Mouse (Mus musculus) Patski (cell line): Measurements from ENCODE around the gene Cbfa2t2. TPM values are rescaled to one million over a fixed set of nuclear protein-coding genes. Genes with fewer than 3 reads are reported as not detected.

ENCODE experiments used
- ATAC-seq: fragments of 100-300 bp; one replicate; pipeline ENCODE4 v1.8.0; 2021
- CTCF ChIA-PET: fragments of 350-600 bp; sonication (Branson Sonifier 250); formaldehyde crosslinking; loops from one replicate; lab custom pipeline; 2022; ENCODE audit warnings: inconsistent platforms; lab: Charles Lee
- POLR2A ChIA-PET: fragments of 350-600 bp; sonication (Branson Sonifier 250); formaldehyde crosslinking; loops from one replicate; lab custom pipeline; 2022; ENCODE audit warnings: antibody characterized with exemption, inconsistent platforms; lab: Charles Lee
- DNase-seq: peaks from one replicate; pipeline ENCODE4 v3.0.0-alpha.2; 2011; ENCODE audit warnings: low read depth, low spot score
- H3K27me3 ChIP-seq: fragments of 371-371 bp; one replicate; pipeline ENCODE4 v1.5.1; 2021
- CTCF ChIP-seq: fragments of 100-300 bp; IDR thresholded peaks from one replicate; pipeline ENCODE4 v1.5.1; 2021
- in situ Hi-C: fragments of 300-500 bp; cut with MboI; formaldehyde crosslinking; loops from 3 replicates; pipeline ENCODE4 v1.11.1; 2018; ENCODE audit warnings: low pct_unique_long_range_greater_than_20kb, mixed read lengths
- polyA plus RNA-seq: library from polyadenylated mRNA; unstranded; gene quantifications from one replicate; pipeline ENCODE4 v1.2.3, GENCODE M21; 2021

Gene Cbfa2t2
- polyA plus RNA-seq, 1 experiment from 2014 or later, result 27.2 TPM

DNA sequence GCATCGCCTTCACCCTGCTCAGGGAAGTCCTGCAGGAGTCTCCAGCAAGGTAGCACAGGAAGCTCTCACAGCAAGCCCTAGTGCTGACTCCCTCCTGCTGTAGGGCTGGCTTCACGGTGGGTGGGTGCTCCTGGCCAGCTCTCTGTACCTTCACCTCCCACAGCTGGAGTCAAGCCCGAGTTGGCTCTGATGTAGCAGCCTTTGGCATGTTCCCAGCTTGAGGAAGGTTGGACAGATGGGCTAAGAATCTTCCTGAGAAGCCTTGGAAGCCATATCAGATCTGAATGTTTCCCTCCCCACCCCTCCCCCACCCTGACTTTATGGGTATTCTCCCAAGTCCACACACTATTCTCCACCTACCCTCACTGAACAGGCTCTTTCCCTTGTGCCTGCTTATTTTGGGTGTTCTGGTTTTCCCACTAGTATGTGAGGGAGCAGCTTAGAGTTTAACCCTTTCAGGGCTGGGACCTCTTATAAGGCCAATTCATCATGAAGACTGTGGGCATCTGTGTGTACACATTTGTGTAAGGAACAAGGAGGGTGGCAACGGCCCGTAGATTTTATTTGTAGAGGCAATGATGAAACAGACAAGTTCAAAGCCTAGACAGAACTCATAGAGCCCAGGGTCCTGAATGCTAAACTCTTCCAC lies 121.0 kb downstream of the Cbfa2t2 start:
- no peaks in the 10 kb centered on the region for H3K27me3 ChIP-seq
- ATAC-seq (no peak), DNase-seq (no peak)
- ChIA-PET POLR2A (interaction anchor here (0.7 to 1.0 kb wide), 2 partner anchors 43 to 100 kb away, joined by 3 to 5 read pairs; no protein-coding TSS in a partner anchor), CTCF (interaction anchor here (0.8 to 1.1 kb wide), 2 partner anchors 8 to 15 kb away, joined by 3 read pairs; no protein-coding TSS in a partner anchor)
- in situ Hi-C loops, result no loop called here
- no peak for TF ChIP-seq CTCF

DNA sequence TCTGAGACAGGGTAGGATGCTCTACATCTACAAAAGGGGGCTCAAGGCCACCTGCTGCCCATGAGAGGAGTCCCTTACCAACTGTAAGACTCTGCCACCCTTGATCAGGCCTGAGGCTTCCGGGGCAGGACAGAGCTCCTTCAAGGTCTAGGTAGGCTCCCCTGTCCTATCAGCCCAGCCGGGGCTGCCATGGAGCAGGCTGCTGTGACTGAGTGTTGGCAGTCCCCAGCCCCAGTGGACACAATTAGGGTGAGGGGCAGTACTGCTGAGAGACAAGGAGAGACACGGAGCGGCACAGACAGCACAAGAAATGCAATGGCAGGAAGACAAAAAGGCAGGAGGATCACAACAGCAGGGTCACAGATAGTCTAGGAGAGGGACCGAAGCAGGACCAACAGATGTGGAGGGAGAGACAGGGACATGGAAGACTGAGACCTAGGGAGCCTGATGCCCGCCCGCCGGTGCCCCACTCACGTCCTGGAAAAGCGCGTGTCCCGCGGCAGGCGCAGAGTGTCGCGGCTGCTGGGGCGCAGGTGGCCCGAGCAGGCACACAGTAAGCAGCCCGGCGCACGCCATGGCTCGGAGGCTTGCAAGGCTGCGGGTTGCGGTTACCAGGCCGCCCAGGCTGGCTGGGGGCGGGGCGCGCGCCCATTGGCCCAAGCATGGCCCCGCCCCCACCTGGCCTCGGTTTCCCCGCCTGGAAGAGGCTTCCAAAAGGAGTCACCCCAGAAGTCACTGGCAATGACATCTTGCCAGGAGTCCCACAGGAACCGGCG lies 122.2 kb downstream of the Cbfa2t2 start, which contains the start of gene Necab3:
Gene Necab3 (minus strand): TSS at position 627 of the 776 bp plus-strand sequence.
- no peak for DNase-seq
- ATAC-seq, result no peak
- in situ Hi-C loops, result no loop called here
- no peak for TF ChIP-seq CTCF
- ChIA-PET CTCF (no interaction called here), POLR2A (no interaction called here)
- H3K27me3 ChIP-seq, result no peaks in the 10 kb centered on the region

DNA sequence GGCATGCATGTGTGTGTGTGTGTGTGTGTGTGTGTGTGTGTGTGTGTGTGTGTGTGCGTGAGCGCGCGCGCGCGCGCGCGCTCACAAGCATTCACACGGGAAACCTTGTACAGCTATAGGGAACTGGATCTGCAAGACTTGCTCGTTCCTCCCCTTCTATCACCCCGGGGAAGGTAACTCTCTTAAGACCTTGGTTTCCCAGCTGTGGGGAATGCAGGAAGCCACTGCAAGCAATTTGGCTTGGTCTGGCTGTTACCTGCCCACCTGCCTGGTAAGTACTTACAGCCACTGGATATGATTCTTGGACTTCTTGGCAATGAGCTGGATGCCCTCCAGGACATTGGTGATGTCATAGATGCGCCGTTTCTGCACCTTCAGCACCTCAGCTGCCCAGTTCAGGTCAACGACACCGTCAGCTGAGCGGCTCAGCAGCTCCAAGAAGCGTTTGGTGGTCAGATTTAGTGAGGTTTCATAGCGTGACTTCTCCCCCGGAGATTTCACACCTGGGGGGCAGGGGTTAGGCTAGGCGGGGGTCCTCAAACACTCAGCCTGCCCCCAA lies 127.4 kb downstream of the Cbfa2t2 start:
- TF ChIP-seq CTCF, result no peak
- in situ Hi-C loops, result no loop called here
- no peaks in the 10 kb centered on the region for H3K27me3 ChIP-seq
- ATAC-seq (no peak), DNase-seq (no peak)
- ChIA-PET POLR2A (no interaction called here), CTCF (no interaction called here)

DNA sequence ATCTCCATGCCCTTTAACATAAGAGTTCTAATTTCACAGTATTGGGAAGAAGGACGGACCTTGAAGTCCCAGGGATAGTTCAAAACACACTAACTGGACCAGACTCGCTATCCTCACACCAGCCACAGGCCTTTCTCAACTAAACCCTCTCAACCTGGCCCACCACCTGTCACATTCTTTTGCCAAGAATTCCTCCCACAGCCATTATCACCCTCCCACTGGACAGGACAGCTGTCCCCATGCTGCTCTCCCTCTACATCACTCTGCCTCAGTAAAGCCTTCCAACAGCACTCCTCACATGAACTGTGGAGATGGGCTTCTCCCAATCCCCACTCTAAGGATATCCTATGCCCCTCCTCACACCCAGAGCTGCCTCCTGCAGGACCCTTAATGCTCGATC lies 129.3 kb downstream of the Cbfa2t2 start:
- no peak for TF ChIP-seq CTCF
- in situ Hi-C loops, result no loop called here
- ChIA-PET CTCF (interaction anchor here (0.9 kb wide), 1 partner anchor 9 kb away, joined by 3 read pairs; no protein-coding TSS in a partner anchor), POLR2A (no interaction called here)
- DNase-seq (no peak), ATAC-seq (no peak)
- H3K27me3 ChIP-seq, result no peaks in the 10 kb centered on the region

DNA sequence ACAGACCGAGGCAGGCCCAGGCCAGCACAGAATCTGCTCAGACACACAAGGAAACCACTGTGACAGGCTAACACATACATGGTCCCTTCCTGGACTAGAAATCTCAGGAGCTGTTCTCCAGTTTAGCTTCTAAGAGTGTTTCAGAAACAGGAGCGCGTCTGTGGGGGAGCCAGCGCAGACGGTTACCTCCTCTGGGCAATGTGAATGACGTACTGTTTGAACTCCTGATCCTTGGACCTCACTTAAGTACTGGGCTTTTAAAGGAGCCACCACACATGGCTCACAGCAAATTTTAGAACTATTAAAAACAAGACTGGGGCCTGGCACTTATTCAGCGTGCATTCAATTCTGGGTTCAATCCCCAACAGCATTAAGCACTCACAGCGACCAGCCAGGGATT lies 130.4 kb downstream of the Cbfa2t2 start:
- in situ Hi-C loops, result no loop called here
- ChIA-PET POLR2A (interaction anchor here (1.0 kb wide), 1 partner anchor 29 kb away, joined by 3 read pairs; no protein-coding TSS in a partner anchor), CTCF (interaction anchor here (0.8 kb wide), 1 partner anchor 46 kb away, joined by 3 read pairs; no protein-coding TSS in a partner anchor)
- DNase-seq (no peak), ATAC-seq (no peak)
- H3K27me3 ChIP-seq, result no peaks in the 10 kb centered on the region
- TF ChIP-seq CTCF, result no peak

DNA sequence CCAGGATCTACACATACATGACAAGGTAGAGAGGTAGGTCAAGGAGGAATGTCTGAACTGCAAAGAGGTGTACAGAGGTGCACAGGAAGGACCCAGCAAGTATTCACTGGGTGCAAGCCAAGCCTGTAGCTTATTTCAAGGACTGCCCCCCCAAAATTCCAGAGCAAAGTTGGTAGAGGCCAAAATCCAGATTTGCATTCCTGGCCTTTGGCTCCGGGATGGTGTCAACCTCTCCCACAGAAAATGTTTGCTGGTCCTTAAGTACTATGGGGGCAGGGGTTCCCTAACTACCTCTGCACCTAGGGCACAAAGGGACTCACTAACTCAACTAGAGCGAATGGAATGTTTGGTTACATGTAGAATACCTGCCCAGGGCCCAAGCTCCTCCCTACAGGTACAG lies 131.5 kb downstream of the Cbfa2t2 start:
- DNase-seq, result no peak
- TF ChIP-seq CTCF, result no peak
- ChIA-PET CTCF (interaction anchor here (1.1 kb wide), 1 partner anchor 26 kb away, joined by 3 read pairs; no protein-coding TSS in a partner anchor), POLR2A (interaction anchor here (1.1 kb wide), 1 partner anchor 18 kb away, joined by 3 read pairs; no protein-coding TSS in a partner anchor)
- no peak for ATAC-seq
- no peaks in the 10 kb centered on the region for H3K27me3 ChIP-seq
- in situ Hi-C loops, result no loop called here

DNA sequence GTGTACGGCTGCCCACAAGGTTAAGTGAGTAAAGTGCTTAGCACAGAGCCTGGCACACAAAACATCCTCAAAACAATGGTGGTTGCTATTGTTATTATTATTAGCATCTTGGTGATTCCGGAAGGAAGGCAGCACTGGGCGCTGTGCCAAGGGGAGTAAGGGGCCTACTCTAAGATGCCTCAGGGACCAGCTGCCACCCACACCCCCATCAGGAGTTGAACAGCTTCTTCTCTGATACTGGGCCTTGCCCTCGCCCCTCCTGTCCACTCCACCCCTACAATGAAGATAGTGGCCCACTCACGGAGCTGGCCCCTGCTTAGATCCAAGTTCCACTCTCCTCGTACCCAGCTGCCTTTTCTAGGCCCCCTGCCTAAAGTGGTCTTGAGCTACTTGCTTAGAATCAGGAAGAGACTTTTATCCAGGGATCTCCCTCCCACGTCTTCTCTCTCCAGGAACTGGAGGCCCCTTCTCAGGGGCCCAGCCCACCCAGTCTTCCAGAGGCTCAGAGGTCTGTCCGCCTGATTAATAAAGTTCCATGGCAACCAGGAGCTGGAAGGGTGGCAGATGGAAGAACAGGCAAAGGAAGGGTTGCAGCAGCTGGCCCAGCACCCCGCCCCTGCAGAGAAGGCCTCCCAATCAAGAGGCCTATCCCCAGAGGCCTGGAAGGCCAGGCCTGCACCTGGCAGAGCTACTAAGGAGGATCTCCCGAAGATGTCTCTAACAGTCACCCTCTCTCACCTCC lies 132.2 kb downstream of the Cbfa2t2 start:
- no peak for DNase-seq
- ChIA-PET POLR2A (interaction anchor here (0.6 to 1.2 kb wide), 4 partner anchors 19 to 49 kb away, joined by 3 to 4 read pairs (median 3); no protein-coding TSS in a partner anchor), CTCF (interaction anchor here (0.9 to 1.1 kb wide), 2 partner anchors 25 to 45 kb away, joined by 3 to 5 read pairs; no protein-coding TSS in a partner anchor)
- no peak for TF ChIP-seq CTCF
- peak; percentile 9 for ATAC-seq
- in situ Hi-C loops, result no loop called here
- H3K27me3 ChIP-seq, result no peaks in the 10 kb centered on the region

DNA sequence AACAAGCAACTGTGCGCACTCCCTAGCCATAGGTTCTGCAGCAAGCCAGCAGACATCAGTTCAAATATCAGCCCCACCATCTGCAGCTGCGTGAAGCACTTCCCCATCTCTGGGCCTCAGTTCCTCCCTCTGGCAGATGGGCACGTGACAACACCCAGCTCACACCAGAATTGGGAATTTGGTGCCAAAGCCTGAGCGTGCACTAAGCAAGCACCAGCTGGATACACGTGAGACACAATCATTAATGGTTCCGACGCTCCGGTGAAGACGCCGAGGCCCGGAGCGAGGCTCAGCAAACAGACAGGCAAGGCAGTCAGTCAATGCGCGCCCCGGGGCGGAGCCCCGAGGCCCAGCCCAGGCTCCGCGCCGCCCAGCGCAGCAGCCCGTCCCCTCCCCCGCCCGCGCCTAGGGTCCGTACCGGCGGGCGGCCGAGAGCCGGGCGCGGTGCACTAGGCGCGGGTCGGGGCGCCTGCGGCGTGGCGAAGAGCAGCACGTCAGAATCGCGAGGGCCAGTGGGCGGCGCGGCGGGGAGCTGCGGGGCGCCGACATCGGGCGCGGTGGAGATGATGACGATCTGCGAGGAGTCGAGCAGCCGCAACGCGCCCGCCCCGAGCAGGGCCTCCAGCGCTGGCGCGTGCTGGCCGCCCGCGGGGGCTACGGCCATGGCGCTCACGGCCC lies 132.9 kb downstream of the Cbfa2t2 start:
- CTCF ChIA-PET, result interaction anchor here (0.9 to 1.1 kb wide), 2 partner anchors 25 to 45 kb away, joined by 3 to 5 read pairs; no protein-coding TSS in a partner anchor
- POLR2A ChIA-PET, result interaction anchor here (0.6 to 1.2 kb wide), 4 partner anchors 19 to 49 kb away, joined by 3 to 4 read pairs (median 3); no protein-coding TSS in a partner anchor
- TF ChIP-seq CTCF, result no peak
- DNase-seq, result no peak
- ATAC-seq, result peak; percentile 58
- no peaks in the 10 kb centered on the region for H3K27me3 ChIP-seq
- in situ Hi-C loops, result no loop called here

DNA sequence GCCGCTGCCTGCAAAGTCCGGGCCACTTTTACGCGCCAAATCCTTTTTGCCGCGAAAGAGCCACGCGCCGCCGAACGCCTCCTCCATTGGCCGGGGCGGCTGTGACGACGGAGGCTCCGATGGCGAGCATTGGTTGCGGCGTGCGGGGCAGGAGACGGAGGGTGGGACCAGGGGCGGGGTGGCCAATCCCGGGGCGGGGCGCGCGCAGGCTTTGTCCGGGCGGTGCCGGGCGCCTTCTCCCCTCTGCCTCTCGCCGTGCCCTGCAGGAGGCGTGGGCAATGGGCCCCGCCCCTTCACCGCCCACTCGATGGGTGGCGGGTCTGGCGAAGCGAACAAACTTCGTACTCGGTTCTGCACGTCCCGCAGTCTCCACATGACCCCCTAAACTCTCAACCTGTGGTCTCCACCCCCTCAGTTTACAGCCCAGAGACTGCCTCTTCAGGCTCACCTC lies 133.6 kb downstream of the Cbfa2t2 start, which contains the start of gene E2f1:
Gene E2f1 (minus strand): TSS at position 57 of the 451 bp plus-strand sequence.
- in situ Hi-C loops, result no loop called here
- H3K27me3 ChIP-seq, result no peaks in the 10 kb centered on the region
- DNase-seq (peak; percentile 59), ATAC-seq (peak; percentile 94)
- POLR2A ChIA-PET, result no interaction called here
- CTCF ChIA-PET, result no interaction called here
- no peak for TF ChIP-seq CTCF
